Mouse (Mus musculus): ENCODE measurements around the gene Lats2. TPM values are rescaled to one million over a fixed set of nuclear protein-coding genes. Genes with fewer than 3 reads are reported as not detected.

The Lats2 gene
- polyA plus RNA-seq, 1 experiment from 2014 or later: 19.4 TPM

DNA sequence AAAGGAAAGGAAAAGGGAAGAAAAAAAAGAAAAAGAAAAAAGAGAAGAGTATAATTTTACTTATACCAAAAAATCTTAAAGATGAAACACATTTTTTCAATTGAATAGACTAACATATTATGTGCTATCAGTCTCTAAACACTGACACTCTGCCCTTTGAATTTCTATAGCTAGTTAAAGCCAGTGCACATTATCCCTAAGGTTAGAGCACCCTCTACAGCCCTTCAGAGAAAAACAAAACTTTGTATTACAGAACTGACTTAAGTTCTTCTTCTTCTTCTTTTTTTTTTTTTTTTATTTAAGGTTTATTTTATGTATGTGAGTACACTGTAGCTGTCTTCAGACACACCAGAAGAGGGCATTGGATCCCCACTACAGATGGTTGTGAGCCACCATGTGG is 108.7 kb downstream of the Lats2 start:
- Histone ChIP-seq H3K27me3 (ENCODE audit: control insufficient read depth, insufficient read depth, low read length) (no peaks in the 10 kb centered on the region), H3K9me3 (replicated peaks; ENCODE audit: control insufficient read depth, low read length) (no peaks in the 10 kb centered on the region), H3K36me3 (ENCODE audit: control insufficient read depth, insufficient read depth) (no peaks in the 10 kb centered on the region), H3K4me1 (ENCODE audit: control insufficient read depth, insufficient read depth, low read length) (peaks cover 3% of the 10 kb centered on the region; the same call in 1 of the 2 replicates), H3K4me3 (ENCODE audit: low read length) (no peak overlapping the region), H3K9ac (ENCODE audit: low read length) (no peak overlapping the region), H3K27ac (ENCODE audit: low read length) (no peak overlapping the region), H3K4me2 (ENCODE audit: low read depth, low read length) (no peak overlapping the region)
- ATAC-seq (replicated peaks; ENCODE audit: extremely low read depth, insufficient read depth, low FRiP score): no peak

DNA sequence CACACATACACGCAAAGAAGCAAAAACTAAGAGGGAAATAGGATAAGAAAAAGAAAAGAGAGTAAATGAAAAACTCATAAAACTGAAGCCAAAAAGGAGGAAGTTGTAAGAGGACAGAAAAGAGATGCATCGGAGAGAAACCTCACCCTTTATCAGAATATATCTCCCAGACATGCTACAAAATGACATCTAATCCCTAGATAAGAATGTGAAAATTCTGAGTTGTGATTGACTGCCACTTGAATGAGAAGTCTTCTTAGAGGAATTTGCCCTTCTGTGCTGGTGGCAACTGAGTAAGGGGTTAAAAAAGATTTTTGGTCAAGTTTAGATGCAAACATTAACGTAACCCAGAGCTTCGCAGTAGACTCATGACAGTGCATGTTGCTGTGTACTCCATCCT is 112.0 kb downstream of the Lats2 start:
- no peak overlapping the region for H3K9ac ChIP-seq (ENCODE audit: low read length)
- H3K27me3 ChIP-seq (ENCODE audit: control insufficient read depth, insufficient read depth, low read length): no peaks in the 10 kb centered on the region
- H3K36me3 ChIP-seq (ENCODE audit: control insufficient read depth, insufficient read depth): 0 out of 2 replicates have a peak, but pooled peaks cover 5% of the 10 kb centered on the region
- no peaks in the 10 kb centered on the region for H3K4me1 ChIP-seq (ENCODE audit: control insufficient read depth, insufficient read depth, low read length)
- 88% methylated on average over 4 of the region's 4 CpGs for WGBS
- no peak overlapping the region for H3K4me3 ChIP-seq (ENCODE audit: low read length)
- ATAC-seq (replicated peaks; ENCODE audit: extremely low read depth, insufficient read depth, low FRiP score): no peak
- H3K9me3 ChIP-seq (replicated peaks; ENCODE audit: control insufficient read depth, low read length): no peaks in the 10 kb centered on the region
- no peak overlapping the region for H3K4me2 ChIP-seq (ENCODE audit: low read depth, low read length)
- no peak overlapping the region for H3K27ac ChIP-seq (ENCODE audit: low read length)

Small RNAs within 50 kb of the gene (microRNA-seq; reads per million reads assigned to microRNA genes)
- 0.59 reads per million for gene Mir3077

Other genes starting within 250 kb of the Lats2 start
- 2.0 and 2.7 TPM in 2 replicates for gene Il17d, start 233.6 kb downstream of the Lats2 start, polyA plus RNA-seq (2015; fragmentation: Nextera tagmentation; extraction: Ambion mirVana)
- 73.2 and 75.7 TPM in 2 replicates for gene Eef1akmt1, start 186.8 kb downstream of the Lats2 start, polyA plus RNA-seq (2015; fragmentation: Nextera tagmentation; extraction: Ambion mirVana)
- 13.0 and 13.7 TPM in 2 replicates for gene Xpo4, start 93.0 kb downstream of the Lats2 start, polyA plus RNA-seq (2015; fragmentation: Nextera tagmentation; extraction: Ambion mirVana)
- gene Gm49361, start 12.3 kb downstream of the Lats2 start, polyA plus RNA-seq (2015; fragmentation: Nextera tagmentation; extraction: Ambion mirVana): not detected in 2 replicates
- 15.5 and 16.4 TPM in 2 replicates for gene Sap18, start 39.8 kb upstream of the Lats2 start, polyA plus RNA-seq (2015; fragmentation: Nextera tagmentation; extraction: Ambion mirVana)
- 23.4 and 24.7 TPM in 2 replicates for gene Ska3, start 67.8 kb upstream of the Lats2 start, polyA plus RNA-seq (2015; fragmentation: Nextera tagmentation; extraction: Ambion mirVana)
- 133 and 140 TPM in 2 replicates for gene Mrpl57, start 67.8 kb upstream of the Lats2 start, polyA plus RNA-seq (2015; fragmentation: Nextera tagmentation; extraction: Ambion mirVana)
- gene Zdhhc20, start 131.9 kb upstream of the Lats2 start, polyA plus RNA-seq (2015; fragmentation: Nextera tagmentation; extraction: Ambion mirVana): 36.5 and 40.9 TPM in 2 replicates
- 81.7 and 88.7 TPM in 2 replicates for gene Micu2, start 240.9 kb upstream of the Lats2 start, polyA plus RNA-seq (2015; fragmentation: Nextera tagmentation; extraction: Ambion mirVana)